Mouse (Mus musculus) CH12.LX (cell line): ENCODE measurements around the gene Rilp. TPM values are rescaled to one million over a fixed set of nuclear protein-coding genes. Genes with fewer than 3 reads are reported as not detected.

Experiments used
- DNase-seq: peaks from one replicate; pipeline ENCODE4 v3.0.0-alpha.2; 2013; ENCODE audit errors: extremely low read depth
- H3K27ac ChIP-seq: 2 replicates; pipeline ENCODE4 v1.5.1; 2012; ENCODE audit warnings: low read depth, mild to moderate bottlenecking, control low read depth, moderate library complexity; ENCODE audit not compliant: insufficient read depth
- H3K27me3 ChIP-seq: replicated peaks from 2 replicates; pipeline ENCODE3; 2012; ENCODE audit warnings: inconsistent platforms
- H3K36me3 ChIP-seq, 2 experiments: replicated peaks in 1 of 2; 2 replicates each; pipeline versions ENCODE3 to v1.6.1; 2012; ENCODE audit warnings: inconsistent platforms in 1 of 2, low read length in 1 of 2, mild to moderate bottlenecking in 1 of 2, mixed read lengths in 1 of 2, moderate library complexity in 1 of 2; ENCODE audit not compliant: control insufficient read depth in 1 of 2, insufficient read depth in 1 of 2
- H3K4me1 ChIP-seq, 2 experiments: 2 replicates each; pipeline ENCODE4 v1.6.1; 2012; ENCODE audit warnings: inconsistent platforms in 1 of 2, moderate library complexity in 1 of 2; ENCODE audit not compliant: insufficient read depth in 2 of 2, control insufficient read depth in 1 of 2
- H3K4me2 ChIP-seq: 2 replicates; pipeline ENCODE4 v1.6.1; 2012; ENCODE audit warnings: low read depth, mild to moderate bottlenecking, control low read depth; ENCODE audit not compliant: poor library complexity, insufficient read depth, severe bottlenecking
- H3K4me3 ChIP-seq, 3 experiments: fragments of 150-350 bp in 1 of 3; sonication (generic) in 1 of 3; replicated peaks in 1 of 3; 2 replicates each; pipeline versions ENCODE3 to v1.5.1; 2011 to 2012; ENCODE audit warnings: low read depth in 2 of 3, low read length in 2 of 3, mild to moderate bottlenecking in 2 of 3, moderate library complexity in 2 of 3, control low read depth in 1 of 3, improper control_type of control experiment in 1 of 3, inconsistent platforms in 1 of 3, mixed read lengths in 1 of 3; ENCODE audit not compliant: poor library complexity in 1 of 3
- H3K79me2 ChIP-seq: replicated peaks from 2 replicates; pipeline ENCODE4 v1.6.1; 2012; ENCODE audit warnings: mild to moderate bottlenecking, moderate library complexity; ENCODE audit not compliant: control insufficient read depth, poor library complexity, insufficient read depth, severe bottlenecking; ENCODE audit errors: extremely low read depth
- H3K9ac ChIP-seq: 2 replicates; pipeline ENCODE4 v1.6.1; 2012; ENCODE audit warnings: low read depth, mild to moderate bottlenecking, control low read depth, moderate library complexity; ENCODE audit not compliant: insufficient read depth
- H3K9me3 ChIP-seq: replicated peaks from 2 replicates; pipeline ENCODE3; 2012; ENCODE audit warnings: low read length, inconsistent platforms, mixed read lengths
- CTCF ChIP-seq, 2 experiments: IDR thresholded peaks in 1 of 2; conservative IDR thresholded peaks in 1 of 2; 2 replicates each; pipeline ENCODE4 v1.5.1; 2011 to 2012; ENCODE audit warnings: low read depth in 2 of 2, low read length in 2 of 2, improper control_type of control experiment in 1 of 2, inconsistent platforms in 1 of 2, mild to moderate bottlenecking in 1 of 2, moderate library complexity in 1 of 2
- ELF1 ChIP-seq: IDR thresholded peaks from 2 replicates; pipeline ENCODE4 v1.6.1; 2014; ENCODE audit warnings: low read depth, mild to moderate bottlenecking, inconsistent platforms, low read length, improper control_type of control experiment
- EP300 ChIP-seq: IDR thresholded peaks from 2 replicates; pipeline ENCODE4 v1.6.1; 2011; ENCODE audit warnings: low read length, improper control_type of control experiment
- JUN ChIP-seq: IDR thresholded peaks from 2 replicates; pipeline ENCODE4 v1.6.1; 2011; ENCODE audit warnings: low read depth, mild to moderate bottlenecking, low read length, improper control_type of control experiment, moderate library complexity; ENCODE audit not compliant: insufficient read depth
- KAT2A ChIP-seq: IDR thresholded peaks from 2 replicates; pipeline ENCODE4 v1.6.1; 2012; ENCODE audit warnings: low read length, improper control_type of control experiment, inconsistent platforms; ENCODE audit not compliant: insufficient replicate concordance
- MAX ChIP-seq: IDR thresholded peaks from 2 replicates; pipeline ENCODE4 v1.6.1; 2011; ENCODE audit warnings: low read length, improper control_type of control experiment
- MAZ ChIP-seq: IDR thresholded peaks from 2 replicates; pipeline ENCODE4 v1.6.1; 2012; ENCODE audit warnings: low read depth, mild to moderate bottlenecking, inconsistent platforms, low read length, improper control_type of control experiment, moderate library complexity
- MYC ChIP-seq: IDR thresholded peaks from 2 replicates; pipeline ENCODE4 v1.6.1; 2011; ENCODE audit warnings: low read depth, mild to moderate bottlenecking, improper control_type of control experiment, low read length
- NRF1 ChIP-seq: IDR thresholded peaks from 2 replicates; pipeline ENCODE4 v1.6.1; 2014; ENCODE audit warnings: low read depth, mild to moderate bottlenecking, inconsistent platforms, low read length, improper control_type of control experiment, moderate library complexity
- TCF12 ChIP-seq: IDR thresholded peaks from 2 replicates; pipeline ENCODE4 v1.6.1; 2014; ENCODE audit warnings: low read depth, mild to moderate bottlenecking, inconsistent platforms, low read length, improper control_type of control experiment
- USF1 ChIP-seq: IDR thresholded peaks from 2 replicates; pipeline ENCODE4 v1.6.1; 2014; ENCODE audit warnings: low read depth, mild to moderate bottlenecking, inconsistent platforms, low read length, improper control_type of control experiment
- USF2 ChIP-seq: conservative IDR thresholded peaks from 2 replicates; pipeline ENCODE4 v1.6.1; 2011; ENCODE audit warnings: low read depth, low read length, improper control_type of control experiment
- ZC3H11A ChIP-seq: IDR thresholded peaks from 2 replicates; pipeline ENCODE4 v1.6.1; 2012; ENCODE audit warnings: low read depth, mild to moderate bottlenecking, inconsistent platforms, low read length, improper control_type of control experiment
- ZKSCAN1 ChIP-seq: IDR thresholded peaks from 2 replicates; pipeline ENCODE4 v1.6.1; 2012; ENCODE audit warnings: low read depth, inconsistent platforms, low read length, improper control_type of control experiment, borderline replicate concordance
- dilution Hi-C: fragments of 300-500 bp; cut with MboI; formaldehyde crosslinking; loops from 2 replicates; pipeline ENCODE4 v1.14.3; 2020; ENCODE audit warnings: low sequenced_read_pairs; ENCODE audit not compliant: extremely low pct_unique_long_range_greater_than_20kb, extremely low pct_ligation_motif_present
- in situ Hi-C: fragments of 300-500 bp; cut with MboI; formaldehyde crosslinking; loops from 3 replicates; pipeline ENCODE4 v1.14.3; 2019; ENCODE audit warnings: low sequenced_read_pairs, low pct_ligation_motif_present, low pct_unique_long_range_greater_than_20kb, mixed read lengths
- polyA plus RNA-seq: library from polyadenylated mRNA; unstranded; fragments of >175 nt; gene quantifications from 2 replicates; pipeline ENCODE4 v1.2.1, GENCODE M21; 2012; ENCODE audit warnings: low read depth; ENCODE audit not compliant: insufficient read length
- total RNA-seq, 2 experiments: library from RNA; depleted of rRNA; stranded (reverse); fragments of 300-350 nt in 1 of 2; fragments of >200 nt in 1 of 2; gene quantifications; 2 replicates each; pipeline ENCODE4 v1.2.3; 2012 to 2014

The Rilp gene
- total and polyA plus RNA-seq, 3 experiments = 0.17 to 1.1 (median 0.72) TPM

- dilution Hi-C loops (no loop called here), in situ Hi-C loops (no loop called here)
- Histone ChIP-seq H3K4me2 (no peak overlapping the region), H3K27ac (no peak overlapping the region), H3K4me3 (no peak overlapping the region), H3K79me2 (no peaks in the 10 kb centered on the region), H3K27me3 (no peaks in the 10 kb centered on the region), H3K9ac (no peak overlapping the region), H3K4me1 (peaks cover 13 to 73% of the 10 kb centered on the region in 2 experiments), H3K9me3 (no peaks in the 10 kb centered on the region), H3K36me3 (peaks cover 0 to 18% of the 10 kb centered on the region in 2 experiments)
- TF ChIP-seq KAT2A (no peak), USF2 (no peak), USF1 (no peak), CTCF (conservative IDR thresholded peaks at IDR 0.05 in 1 of 2, IDR thresholded peaks at IDR 0.05 in 1 of 2; ENCODE audit: low read depth in 2 of 2, low read length in 2 of 2) (no peak), MYC (no peak), MAX (no peak), ZKSCAN1 (no peak), ZC3H11A (no peak), JUN (no peak), ELF1 (no peak), NRF1 (no peak)
- no peak for DNase-seq
Measured at GRCm38 (mm10) chr11:75536255-75537024, 26.5 kb downstream of the Rilp start.

DNA sequence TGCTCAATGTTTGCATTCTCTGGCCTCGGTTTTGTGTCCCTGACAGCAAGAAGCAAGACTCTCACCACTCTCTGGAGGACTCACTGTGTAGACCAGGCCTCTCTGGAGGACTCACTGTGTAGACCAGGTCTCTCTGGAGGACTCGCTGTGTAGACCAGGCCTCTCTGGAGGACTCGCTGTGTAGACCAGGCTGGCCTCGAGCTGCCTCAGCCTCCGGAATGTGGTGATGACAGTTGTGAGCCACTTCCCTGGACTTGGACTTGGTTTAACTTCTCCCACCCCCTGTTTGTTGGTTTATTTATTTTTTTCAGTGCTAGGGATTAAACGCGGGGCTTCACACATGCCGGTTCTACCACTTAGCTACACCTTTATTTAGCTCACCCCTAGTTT lies 27.1 kb downstream of the Rilp start:
- peaks cover 13 to 79% of the 10 kb centered on the region in 2 experiments for H3K4me1 ChIP-seq
- no peak overlapping the region for H3K4me2 ChIP-seq
- H3K9ac ChIP-seq = no peak overlapping the region
- H3K4me3 ChIP-seq = no peak overlapping the region
- DNase-seq = no peak
- H3K27me3 ChIP-seq = no peaks in the 10 kb centered on the region
- no peak overlapping the region for H3K27ac ChIP-seq
- in situ Hi-C loops (no loop called here), dilution Hi-C loops (no loop called here)
- peaks cover 0 to 22% of the 10 kb centered on the region in 2 experiments for H3K36me3 ChIP-seq
- TF ChIP-seq USF2 = no peak
- no peak for TF ChIP-seq MAZ
- TF ChIP-seq EP300 = no peak
- TF ChIP-seq TCF12 = no peak
- TF ChIP-seq, all 38 proteins: peak for 0
- no peaks in the 10 kb centered on the region for H3K79me2 ChIP-seq
- H3K9me3 ChIP-seq = no peaks in the 10 kb centered on the region
